In the genomic region with DNA sequence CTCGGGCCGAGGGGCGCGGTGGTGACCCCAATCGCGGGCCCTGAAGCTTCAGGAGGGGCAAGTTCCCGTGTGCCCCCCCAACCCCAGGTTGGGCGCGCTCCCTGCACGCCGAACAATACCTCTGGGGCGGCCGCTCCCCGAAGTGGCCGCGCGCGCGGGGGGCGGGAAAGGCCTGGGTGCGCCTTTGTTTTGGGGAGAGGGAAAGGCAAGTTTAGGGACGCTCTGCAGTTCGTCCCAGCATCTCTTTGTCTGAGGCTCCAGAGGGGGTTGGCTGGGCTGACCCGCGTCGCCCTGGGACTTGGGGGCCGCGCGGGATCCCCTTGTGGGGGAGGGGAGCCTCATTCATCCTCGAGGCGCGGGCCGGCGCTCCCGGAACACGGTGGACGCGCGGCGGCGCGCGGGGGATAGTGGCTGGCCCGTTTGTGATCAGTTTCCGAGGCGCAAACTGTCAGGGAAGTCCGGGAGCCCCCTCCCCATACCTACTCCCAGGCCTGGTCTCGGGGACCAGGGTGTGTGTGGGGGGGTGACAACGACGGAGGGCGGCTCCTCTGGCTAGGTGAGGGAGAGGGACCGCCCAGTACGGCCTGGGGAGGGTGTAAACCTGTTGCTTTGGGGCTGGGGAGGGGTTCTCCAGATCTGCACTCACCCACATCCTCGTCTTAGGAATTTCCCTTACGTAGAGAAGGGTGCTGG, we compare ENCODE assay signal across 8 mouse cellular contexts. TPM values are rescaled to one million over a fixed set of nuclear protein-coding genes. Genes with fewer than 3 reads are reported as not detected.
DNase-seq lines count a peak whose midpoint lies in the region; ATAC-seq and TF ChIP-seq lines count a peak whose summit lies in the region.

No protein-coding gene starts in this region.

- H3K4me1 ChIP-seq in embryonic facial prominence, embryonic 12.5 days = no peaks in the 10 kb centered on the region
- H3K4me1 ChIP-seq in heart, embryonic 13.5 days = peaks cover 37% of the 10 kb centered on the region
- peaks cover 26% of the 10 kb centered on the region; the same call in 1 of the 2 replicates for H3K4me1 ChIP-seq in kidney, embryonic 16.5 days (ENCODE audit: insufficient read depth, low read length)
- peaks cover 16% of the 10 kb centered on the region; the same call in 1 of the 2 replicates for H3K4me1 ChIP-seq in liver, postnatal 0 days (ENCODE audit: insufficient read depth)
- peaks cover 16% of the 10 kb centered on the region for H3K4me1 ChIP-seq in neural tube, embryonic 15.5 days
- peaks cover 14% of the 10 kb centered on the region for H3K4me1 ChIP-seq in thymus, adult 2 months (replicated peaks; ENCODE audit: control insufficient read depth, insufficient read depth, low read length)

- peak overlapping the region; percentile 60 for H3K4me3 ChIP-seq in embryonic facial prominence, embryonic 12.5 days
- H3K4me3 ChIP-seq in heart, embryonic 13.5 days = peak overlapping the region; percentile 74
- peak overlapping the region; percentile 60 for H3K4me3 ChIP-seq in kidney, embryonic 16.5 days (ENCODE audit: low read length)
- peak overlapping the region; percentile 69 for H3K4me3 ChIP-seq in liver, postnatal 0 days (ENCODE audit: low read depth, low read length)
- H3K4me3 ChIP-seq in neural tube, embryonic 15.5 days (replicated peaks) = peak overlapping the region; percentile 59
- peak overlapping the region; percentile 84 for H3K4me3 ChIP-seq in thymus, adult 2 months (ENCODE audit: control insufficient read depth, insufficient read depth, low read length)

- H3K27ac ChIP-seq in embryonic facial prominence, embryonic 12.5 days = peak overlapping the region; percentile 97
- peak overlapping the region; percentile 96 for H3K27ac ChIP-seq in heart, embryonic 13.5 days (replicated peaks)
- H3K27ac ChIP-seq in kidney, embryonic 16.5 days (ENCODE audit: low read length) = peak overlapping the region; percentile 90
- peak overlapping the region; percentile 87 for H3K27ac ChIP-seq in liver, postnatal 0 days (ENCODE audit: low read depth)
- peak overlapping the region; percentile 89 for H3K27ac ChIP-seq in neural tube, embryonic 15.5 days (replicated peaks)
- H3K27ac ChIP-seq in thymus, adult 2 months (ENCODE audit: control insufficient read depth, insufficient read depth, low read length) = peak overlapping the region; percentile 40

- peak overlapping the region; percentile 51 for H3K4me2 ChIP-seq in embryonic facial prominence, embryonic 12.5 days (replicated peaks)
- peak overlapping the region; percentile 70 for H3K4me2 ChIP-seq in heart, embryonic 13.5 days
- H3K4me2 ChIP-seq in kidney, embryonic 16.5 days (replicated peaks; ENCODE audit: low read depth, low read length) = peak overlapping the region; percentile 57
- peak overlapping the region; percentile 74 for H3K4me2 ChIP-seq in liver, postnatal 0 days (ENCODE audit: low read depth, low read length)
- H3K4me2 ChIP-seq in neural tube, embryonic 15.5 days = peak overlapping the region; percentile 57

- ATAC-seq in embryonic facial prominence, embryonic 12.5 days (ENCODE audit: insufficient number of reproducible peaks, insufficient read depth, low FRiP score, low TSS enrichment) = 0 out of 2 replicates have a peak, but pooled peaks have one; percentile 20
- peak; percentile 48; the same call in 1 of the 2 replicates for ATAC-seq in heart, embryonic 13.5 days (ENCODE audit: extremely low read depth, insufficient number of reproducible peaks, low FRiP score, low TSS enrichment)
- peak; percentile 16; the same call in 1 of the 2 replicates for ATAC-seq in kidney, embryonic 16.5 days (ENCODE audit: low FRiP score, low TSS enrichment)
- ATAC-seq in liver, postnatal 0 days = peak; percentile 18
- ATAC-seq in neural tube, embryonic 15.5 days (ENCODE audit: low FRiP score) = peak; percentile 19

- no peaks in the 10 kb centered on the region for H3K9me3 ChIP-seq in embryonic facial prominence, embryonic 12.5 days
- no peaks in the 10 kb centered on the region for H3K9me3 ChIP-seq in heart, embryonic 13.5 days
- H3K9me3 ChIP-seq in kidney, embryonic 16.5 days (ENCODE audit: low read length) = no peaks in the 10 kb centered on the region
- H3K9me3 ChIP-seq in liver, postnatal 0 days (ENCODE audit: low read length) = no peaks in the 10 kb centered on the region
- H3K9me3 ChIP-seq in neural tube, embryonic 15.5 days (replicated peaks) = no peaks in the 10 kb centered on the region

- DNase-seq in B cell, adult 2 months = peak; percentile 39 to 58
- peak; percentile 14 for DNase-seq in adrenal gland, adult 8-10 months
- peak; percentile 47 for DNase-seq in liver, postnatal 0 days
- peak; percentile 45 for DNase-seq in thymus, adult 2 months

- H3K27me3 ChIP-seq in embryonic facial prominence, embryonic 12.5 days = no peaks in the 10 kb centered on the region
- no peaks in the 10 kb centered on the region for H3K27me3 ChIP-seq in heart, embryonic 13.5 days (replicated peaks)
- no peaks in the 10 kb centered on the region for H3K27me3 ChIP-seq in kidney, embryonic 16.5 days (ENCODE audit: insufficient read depth, low read length)
- H3K27me3 ChIP-seq in liver, postnatal 0 days (ENCODE audit: insufficient read depth, low read length) = no peaks in the 10 kb centered on the region
- no peaks in the 10 kb centered on the region for H3K27me3 ChIP-seq in neural tube, embryonic 15.5 days (replicated peaks)
- no peaks in the 10 kb centered on the region for H3K27me3 ChIP-seq in thymus, adult 2 months (ENCODE audit: control insufficient read depth, insufficient read depth, low read length)

- no peak for TF ChIP-seq CTCF in liver, postnatal 0 days (IDR thresholded peaks at IDR 0.05; ENCODE audit: low read depth)
- TF ChIP-seq CTCF in thymus, adult 2 months (IDR thresholded peaks at IDR 0.05; ENCODE audit: borderline replicate concordance, control insufficient read depth, extremely low read depth, insufficient read depth, low read length, poor library complexity) = no peak

- TF ChIP-seq POLR2A in thymus, adult 2 months (IDR thresholded peaks at IDR 0.05; ENCODE audit: control insufficient read depth, extremely low read depth, insufficient read depth, low read length, poor library complexity) = no peak

- H3K36me3 ChIP-seq in embryonic facial prominence, embryonic 12.5 days = no peaks in the 10 kb centered on the region
- no peaks in the 10 kb centered on the region for H3K36me3 ChIP-seq in heart, embryonic 13.5 days
- no peaks in the 10 kb centered on the region for H3K36me3 ChIP-seq in kidney, embryonic 16.5 days (ENCODE audit: insufficient read depth, low read length)
- H3K36me3 ChIP-seq in liver, postnatal 0 days (replicated peaks; ENCODE audit: insufficient read depth, low read length) = no peaks in the 10 kb centered on the region
- no peaks in the 10 kb centered on the region for H3K36me3 ChIP-seq in neural tube, embryonic 15.5 days
- H3K36me3 ChIP-seq in thymus, adult 2 months (ENCODE audit: control insufficient read depth, insufficient read depth, low read length) = no peaks in the 10 kb centered on the region

- 16% methylated on average over 55 of the region's 55 CpGs for WGBS in embryonic facial prominence, embryonic 12.5 days
- WGBS in heart, embryonic 13.5 days = 14% methylated on average over 53 of the region's 55 CpGs
- WGBS in kidney, embryonic 16.5 days = 31% methylated on average over 51 of the region's 55 CpGs
- 16% methylated on average over 39 of the region's 55 CpGs for WGBS in liver, postnatal 0 days (ENCODE audit: insufficient replicate concordance)
- WGBS in neural tube, embryonic 15.5 days = 19% methylated on average over 50 of the region's 55 CpGs
- WGBS in thymus, adult 2 months = under 1% methylated on average over 51 of the region's 55 CpGs

- no peak for TF ChIP-seq EP300 in liver, postnatal 0 days (IDR thresholded peaks at IDR 0.05; ENCODE audit: low read depth)

- H3K9ac ChIP-seq in embryonic facial prominence, embryonic 12.5 days = peak overlapping the region; percentile 80
- peak overlapping the region; percentile 92 for H3K9ac ChIP-seq in heart, embryonic 13.5 days
- H3K9ac ChIP-seq in kidney, embryonic 16.5 days (replicated peaks; ENCODE audit: low read length) = peak overlapping the region; percentile 67
- peak overlapping the region; percentile 79 for H3K9ac ChIP-seq in liver, postnatal 0 days (replicated peaks)
- H3K9ac ChIP-seq in neural tube, embryonic 15.5 days (replicated peaks) = peak overlapping the region; percentile 68

RNA-seq across cellular contexts. Expression of a gene that starts 0.6 kb away (rescaled TPM):
- total RNA-seq in adrenal gland, adult 8-10 months (2022) = 10 to 100 TPM; 72.6 to 92.8 (median 88.8) TPM
- 78.9 and 83.2 TPM in 2 replicates for polyA plus RNA-seq in embryonic facial prominence, embryonic 12.5 days (2016; fragmentation: Nextera tagmentation; extraction: Ambion mirVana)
- polyA plus RNA-seq in heart, embryonic 13.5 days (2015; fragmentation: Nextera tagmentation; extraction: Ambion mirVana) = 51.8 and 55.3 TPM in 2 replicates
- polyA plus RNA-seq in kidney, embryonic 16.5 days (2015; fragmentation: Nextera tagmentation; extraction: Ambion mirVana) = 79.6 and 80.0 TPM in 2 replicates
- polyA plus RNA-seq in liver, postnatal 0 days (2015; fragmentation: Nextera tagmentation; extraction: Ambion mirVana) = 10.3 and 11.6 TPM in 2 replicates
- 41.4 and 49.7 TPM in 2 replicates for polyA plus RNA-seq in neural tube, embryonic 15.5 days (2015; fragmentation: Nextera tagmentation; extraction: Ambion mirVana)
- 30.0 TPM in 2 replicates for polyA plus RNA-seq in thymus, adult 2 months (2012; rRNA removed)

Comparison
In these comparisons a context has a peak if more than half of its experiments do, and no peak if none do; other contexts are left out.
1. Peak in every context shown above with its lines: DNase-seq, ATAC-seq, H3K4me3 ChIP-seq and H3K27ac ChIP-seq.
2. H3K27ac ChIP-seq: peak in every context shown above with its lines; median percentile 97 in embryonic facial prominence, embryonic 12.5 days; 96 in heart, embryonic 13.5 days; 90 in kidney, embryonic 16.5 days; 89 in neural tube, embryonic 15.5 days; 87 in liver, postnatal 0 days; 40 in thymus, adult 2 months.